Mouse (Mus musculus) bone marrow, adult 2 months (tissue): ENCODE results near the gene Als2cl.

Experiments used
- CTCF ChIP-seq: fragments of 200-500 bp; IDR thresholded peaks from 2 replicates; pipeline ENCODE4 v1.5.1; 2011; ENCODE audit warnings: low read length, control low read depth; ENCODE audit not compliant: control insufficient read depth, insufficient read depth
- POLR2A ChIP-seq: fragments of 200-500 bp; IDR thresholded peaks from 2 replicates; pipeline ENCODE4 v1.6.1; 2011; ENCODE audit warnings: low read depth, mild to moderate bottlenecking, control low read depth, low read length, borderline replicate concordance; ENCODE audit not compliant: control insufficient read depth

- no peak for TF ChIP-seq POLR2A
- no peak for TF ChIP-seq CTCF
These were observed 45.3 kb upstream of the Als2cl start, which contains the start of gene Prss45 for GRCm38 (mm10) chr9:110834411-110834810.
